Mouse (Mus musculus): ENCODE data around the gene Clstn1. TPM values are rescaled to one million over a fixed set of nuclear protein-coding genes. Genes with fewer than 3 reads are reported as not detected.

The Clstn1 gene
- polyA plus RNA-seq, 1 experiment from 2014 or later: 36.1 TPM

- Histone ChIP-seq H3K27ac (ENCODE audit: low read depth, low read length) (no peak overlapping the region), H3K36me3 (ENCODE audit: control insufficient read depth, insufficient read depth, low read length) (no peaks in the 10 kb centered on the region), H3K4me1 (ENCODE audit: control insufficient read depth, insufficient read depth, low read length) (no peaks in the 10 kb centered on the region), H3K4me3 (ENCODE audit: low read depth, low read length) (no peak overlapping the region), H3K9ac (ENCODE audit: low read length) (no peak overlapping the region), H3K27me3 (replicated peaks; ENCODE audit: control insufficient read depth, insufficient read depth, low read length) (no peaks in the 10 kb centered on the region), H3K4me2 (ENCODE audit: low read length) (no peak overlapping the region), H3K9me3 (replicated peaks; ENCODE audit: control insufficient read depth, low read length) (no peaks in the 10 kb centered on the region)
- WGBS: 77% methylated on average over 8 of the region's 8 CpGs
- ATAC-seq (no peak), DNase-seq (ENCODE audit: low spot score) (no peak)
Measured at GRCm38 (mm10) chr4:149691368-149691767, 105.1 kb downstream of the Clstn1 start.

GRCm38 (mm10) chr4:149696189-149696971 lies 110.1 kb downstream of the Clstn1 start:
- no peak for ATAC-seq
- Histone ChIP-seq H3K4me3 (ENCODE audit: low read depth, low read length) (no peak overlapping the region), H3K4me2 (ENCODE audit: low read length) (no peak overlapping the region), H3K9ac (ENCODE audit: low read length) (no peak overlapping the region), H3K4me1 (ENCODE audit: control insufficient read depth, insufficient read depth, low read length) (peaks cover 5% of the 10 kb centered on the region; the same call in 1 of the 2 replicates), H3K27me3 (replicated peaks; ENCODE audit: control insufficient read depth, insufficient read depth, low read length) (0 out of 2 replicates have a peak, but pooled peaks cover 12% of the 10 kb centered on the region), H3K36me3 (ENCODE audit: control insufficient read depth, insufficient read depth, low read length) (no peaks in the 10 kb centered on the region), H3K9me3 (replicated peaks; ENCODE audit: control insufficient read depth, low read length) (no peaks in the 10 kb centered on the region), H3K27ac (ENCODE audit: low read depth, low read length) (no peak overlapping the region)
- 43% methylated on average over 16 of the region's 16 CpGs for WGBS
- no peak for DNase-seq (ENCODE audit: low spot score)

DNA sequence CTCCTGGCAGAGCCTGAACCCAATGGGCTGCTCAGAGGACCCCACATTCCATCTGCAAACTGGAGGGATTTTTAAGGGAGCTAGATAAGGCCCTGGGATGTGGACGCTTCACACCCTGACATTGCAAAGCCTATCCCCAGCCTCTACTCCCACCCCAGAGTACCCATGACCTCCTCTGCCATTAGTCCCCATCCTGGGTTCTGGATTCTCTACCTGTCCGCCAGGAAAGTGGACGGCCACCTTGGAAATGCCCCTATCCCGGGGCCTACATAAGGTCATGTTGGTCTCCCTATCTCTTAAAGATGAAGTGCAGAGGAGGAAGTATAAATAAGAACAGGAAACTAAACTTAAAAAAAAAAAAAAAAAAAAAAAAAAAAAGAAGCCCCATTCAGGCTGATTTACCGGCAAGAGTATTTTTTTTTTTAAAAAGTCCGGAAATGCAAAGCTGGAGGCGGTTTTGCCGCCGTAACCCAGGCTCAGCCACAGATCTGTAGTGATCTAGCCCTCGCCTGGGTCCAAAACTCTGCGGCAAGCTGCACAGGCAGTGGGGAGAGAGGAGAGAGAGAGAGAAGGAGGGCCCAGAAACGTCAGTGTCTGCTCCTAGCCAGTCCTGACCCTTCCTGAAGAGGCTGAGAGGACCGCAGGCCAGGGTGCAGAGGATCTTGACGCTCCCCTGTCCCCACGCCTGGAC lies 111.4 kb downstream of the Clstn1 start:
- H3K9ac ChIP-seq (ENCODE audit: low read length): peak overlapping the region; percentile 62; the same call in 1 of the 2 replicates
- H3K4me2 ChIP-seq (ENCODE audit: low read length): peak overlapping the region; percentile 70
- WGBS: 23% methylated on average over 15 of the region's 15 CpGs
- no peaks in the 10 kb centered on the region for H3K36me3 ChIP-seq (ENCODE audit: control insufficient read depth, insufficient read depth, low read length)
- peak; percentile 11 for DNase-seq (ENCODE audit: low spot score)
- peak overlapping the region; percentile 41 for H3K4me3 ChIP-seq (ENCODE audit: low read depth, low read length)
- ATAC-seq: peak; percentile 33; the same call in 1 of the 2 replicates
- H3K4me1 ChIP-seq (ENCODE audit: control insufficient read depth, insufficient read depth, low read length): peaks cover 5% of the 10 kb centered on the region; the same call in 1 of the 2 replicates
- H3K27me3 ChIP-seq (replicated peaks; ENCODE audit: control insufficient read depth, insufficient read depth, low read length): 0 out of 2 replicates have a peak, but pooled peaks cover 12% of the 10 kb centered on the region
- no peaks in the 10 kb centered on the region for H3K9me3 ChIP-seq (replicated peaks; ENCODE audit: control insufficient read depth, low read length)
- H3K27ac ChIP-seq (ENCODE audit: low read depth, low read length): no peak overlapping the region

DNA sequence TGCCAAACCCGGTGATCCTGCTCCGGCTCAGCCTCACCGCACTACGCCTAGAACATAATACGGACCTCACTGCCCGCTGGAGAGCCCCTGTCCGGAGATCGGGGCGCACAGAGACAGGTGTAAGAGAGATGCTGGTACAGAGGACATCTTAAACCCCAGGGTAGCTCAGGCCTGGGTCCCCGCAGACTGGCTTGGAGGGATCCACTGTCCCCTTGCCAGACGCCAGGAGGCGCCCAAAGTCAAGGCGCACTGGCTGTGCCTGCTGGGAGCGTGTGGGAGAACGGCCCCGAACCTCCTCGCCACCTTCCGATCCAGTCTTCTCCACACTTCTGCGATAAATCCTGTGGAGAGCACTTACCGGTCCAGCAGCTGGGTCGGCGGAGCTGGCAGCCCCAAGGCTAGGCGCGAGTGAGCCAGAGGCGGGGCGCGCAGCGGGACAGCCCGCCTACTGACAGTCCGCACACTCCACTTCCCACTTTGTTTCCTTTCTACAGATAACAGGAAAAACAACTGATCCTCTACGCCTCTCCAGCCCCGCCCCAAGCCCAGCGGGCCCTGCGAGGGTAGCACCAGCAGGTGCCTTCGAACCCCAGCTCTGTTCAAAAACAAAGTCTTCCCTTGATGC lies 112.0 kb downstream of the Clstn1 start:
- Histone ChIP-seq H3K27ac (ENCODE audit: low read depth, low read length) (no peak overlapping the region), H3K4me3 (ENCODE audit: low read depth, low read length) (peak overlapping the region; percentile 41), H3K9me3 (replicated peaks; ENCODE audit: control insufficient read depth, low read length) (no peaks in the 10 kb centered on the region), H3K4me1 (ENCODE audit: control insufficient read depth, insufficient read depth, low read length) (peaks cover 5% of the 10 kb centered on the region; the same call in 1 of the 2 replicates), H3K4me2 (ENCODE audit: low read length) (peak overlapping the region; percentile 70), H3K27me3 (replicated peaks; ENCODE audit: control insufficient read depth, insufficient read depth, low read length) (0 out of 2 replicates have a peak, but pooled peaks cover 12% of the 10 kb centered on the region), H3K9ac (ENCODE audit: low read length) (peak overlapping the region; percentile 62), H3K36me3 (ENCODE audit: control insufficient read depth, insufficient read depth, low read length) (no peaks in the 10 kb centered on the region)
- under 1% methylated on average over 35 of the region's 35 CpGs for WGBS
- DNase-seq (ENCODE audit: low spot score) (peak; percentile 74), ATAC-seq (peak; percentile 90)

Small RNA genes lying within 50 kb of the gene (microRNA-seq; reads per million reads assigned to microRNA genes)
- 0.66 reads per million for gene Mir5616
- gene Mir7023: 0.66 reads per million

Other genes with a start within 250 kb of the Clstn1 start
- gene Ube4b, start 159.7 kb upstream of the Clstn1 start, polyA plus RNA-seq (2014; fragmentation: Nextera tagmentation; extraction: Ambion mirVana): 34.3 and 44.7 TPM in 2 replicates
- gene Rbp7, start 131.5 kb upstream of the Clstn1 start, polyA plus RNA-seq (2014; fragmentation: Nextera tagmentation; extraction: Ambion mirVana): not detected in 2 replicates
- gene Tmem274, start 109.1 kb upstream of the Clstn1 start, polyA plus RNA-seq (2014; fragmentation: Nextera tagmentation; extraction: Ambion mirVana): not detected in 2 replicates
- 9.4 and 11.8 TPM in 2 replicates for gene Nmnat1, start 101.3 kb upstream of the Clstn1 start, polyA plus RNA-seq (2014; fragmentation: Nextera tagmentation; extraction: Ambion mirVana)
- gene Lzic, start 101.2 kb upstream of the Clstn1 start, polyA plus RNA-seq (2014; fragmentation: Nextera tagmentation; extraction: Ambion mirVana): 62.6 and 63.0 TPM in 2 replicates
- gene Ctnnbip1, start 68.2 kb upstream of the Clstn1 start, polyA plus RNA-seq (2014; fragmentation: Nextera tagmentation; extraction: Ambion mirVana): 95.2 and 99.1 TPM in 2 replicates
- 8.9 and 12.9 TPM in 2 replicates for gene Pik3cd, start 116.1 kb downstream of the Clstn1 start, polyA plus RNA-seq (2014; fragmentation: Nextera tagmentation; extraction: Ambion mirVana)
- gene Tmem201, start 151.6 kb downstream of the Clstn1 start, polyA plus RNA-seq (2014; fragmentation: Nextera tagmentation; extraction: Ambion mirVana): 20.4 and 24.9 TPM in 2 replicates
- gene Slc25a33, start 187.8 kb downstream of the Clstn1 start, polyA plus RNA-seq (2014; fragmentation: Nextera tagmentation; extraction: Ambion mirVana): 20.4 and 21.9 TPM in 2 replicates